In genomic region chr17:28528043-28528351, GRCm38 (mm10) we compare ENCODE assay signal across 8 mouse cellular contexts. TPM values are rescaled to one million over a fixed set of nuclear protein-coding genes. Genes with fewer than 3 reads are reported as not detected.
A peak's percentile ranks its signal among the peaks of the same experiment; 100 is the strongest.
DNase-seq lines count a peak whose midpoint lies in the region; ATAC-seq and TF ChIP-seq lines count a peak whose summit lies in the region.

No protein-coding gene starts in this region.

- peak; percentile 87 for DNase-seq in CD4-positive, CD25-positive, alpha-beta regulatory T cell, adult 2 months (ENCODE audit: low read depth, low spot score)
- DNase-seq in brain, embryonic 14.5 days (ENCODE audit: low read depth), result peak; percentile 85
- peak; percentile 84 to 89 for DNase-seq in kidney, postnatal 25 days
- DNase-seq in liver, postnatal 0 days, result peak; percentile 88

- peak; percentile 68; the same call in 1 of the 2 replicates for ATAC-seq in erythroblast, adult 5-6 weeks (replicated peaks; ENCODE audit: low FRiP score, poor library complexity, severe bottlenecking)
- no peak for ATAC-seq in heart, embryonic 12.5 days (ENCODE audit: insufficient number of reproducible peaks, low FRiP score)
- ATAC-seq in liver, postnatal 0 days, result peak; percentile 42
- ATAC-seq in neural tube, embryonic 14.5 days (ENCODE audit: low read depth), result no peak

- no peak for TF ChIP-seq EP300 in liver, postnatal 0 days (IDR thresholded peaks at IDR 0.05; ENCODE audit: low read depth)

- H3K4me3 ChIP-seq in heart, embryonic 12.5 days, result no peak overlapping the region
- H3K4me3 ChIP-seq in liver, postnatal 0 days (ENCODE audit: low read depth, low read length), result 0 out of 2 replicates have a peak overlapping the region, but pooled peaks have one; percentile 9
- no peak overlapping the region for H3K4me3 ChIP-seq in neural tube, embryonic 14.5 days (ENCODE audit: low read depth, low read length)
- H3K4me3 ChIP-seq in testis, adult 2 months (ENCODE audit: control insufficient read depth, low read depth, low read length), result peak overlapping the region; percentile 71

- no peaks in the 10 kb centered on the region for H3K9me3 ChIP-seq in heart, embryonic 12.5 days (replicated peaks)
- H3K9me3 ChIP-seq in liver, postnatal 0 days (ENCODE audit: low read length), result no peaks in the 10 kb centered on the region
- no peaks in the 10 kb centered on the region for H3K9me3 ChIP-seq in neural tube, embryonic 14.5 days (ENCODE audit: control insufficient read depth, low read length)

- H3K4me2 ChIP-seq in heart, embryonic 12.5 days, result peak overlapping the region; percentile 45
- peak overlapping the region; percentile 52 for H3K4me2 ChIP-seq in liver, postnatal 0 days (ENCODE audit: low read depth, low read length)
- H3K4me2 ChIP-seq in neural tube, embryonic 14.5 days (ENCODE audit: low read depth, low read length), result peak overlapping the region; percentile 16; the same call in 1 of the 2 replicates

- peak overlapping the region; percentile 14; the same call in 1 of the 2 replicates for H3K9ac ChIP-seq in heart, embryonic 12.5 days
- H3K9ac ChIP-seq in liver, postnatal 0 days (replicated peaks), result peak overlapping the region; percentile 41; the same call in 1 of the 2 replicates
- H3K9ac ChIP-seq in neural tube, embryonic 14.5 days (replicated peaks; ENCODE audit: low read depth, low read length), result no peak overlapping the region

- no peaks in the 10 kb centered on the region for H3K36me3 ChIP-seq in heart, embryonic 12.5 days
- no peaks in the 10 kb centered on the region for H3K36me3 ChIP-seq in liver, postnatal 0 days (replicated peaks; ENCODE audit: insufficient read depth, low read length)
- H3K36me3 ChIP-seq in neural tube, embryonic 14.5 days (ENCODE audit: control insufficient read depth, insufficient read depth, low read length), result no peaks in the 10 kb centered on the region
- H3K36me3 ChIP-seq in testis, adult 2 months (ENCODE audit: control insufficient read depth, insufficient read depth, low read length), result no peaks in the 10 kb centered on the region

- no peak for TF ChIP-seq POLR2A in brain, embryonic 14.5 days (IDR thresholded peaks at IDR 0.05; ENCODE audit: borderline replicate concordance, extremely low read depth, insufficient read depth, insufficient read length, poor library complexity, severe bottlenecking)
- TF ChIP-seq POLR2A in testis, adult 2 months (IDR thresholded peaks at IDR 0.05; ENCODE audit: control insufficient read depth, low read depth, low read length), result no peak

- 7% methylated on average over 6 of the region's 6 CpGs for WGBS in heart, embryonic 12.5 days
- WGBS in liver, postnatal 0 days (ENCODE audit: insufficient replicate concordance), result under 1% methylated on average over 6 of the region's 6 CpGs
- 3% methylated on average over 6 of the region's 6 CpGs for WGBS in neural tube, embryonic 14.5 days

- H3K4me1 ChIP-seq in heart, embryonic 12.5 days (replicated peaks), result 0 out of 2 replicates have a peak, but pooled peaks cover 11% of the 10 kb centered on the region
- H3K4me1 ChIP-seq in liver, postnatal 0 days (ENCODE audit: insufficient read depth), result peaks cover 24% of the 10 kb centered on the region
- no peaks in the 10 kb centered on the region for H3K4me1 ChIP-seq in neural tube, embryonic 14.5 days (ENCODE audit: control insufficient read depth, insufficient read depth, low read length)
- peaks cover 18% of the 10 kb centered on the region for H3K4me1 ChIP-seq in testis, adult 2 months (ENCODE audit: control insufficient read depth, insufficient read depth, low read length)

- H3K27me3 ChIP-seq in heart, embryonic 12.5 days (replicated peaks), result peaks cover 46% of the 10 kb centered on the region
- no peaks in the 10 kb centered on the region for H3K27me3 ChIP-seq in liver, postnatal 0 days (ENCODE audit: insufficient read depth, low read length)
- no peaks in the 10 kb centered on the region for H3K27me3 ChIP-seq in neural tube, embryonic 14.5 days (ENCODE audit: control insufficient read depth, insufficient read depth, low read length)
- no peaks in the 10 kb centered on the region for H3K27me3 ChIP-seq in testis, adult 2 months (ENCODE audit: control insufficient read depth, insufficient read depth, low read length)

- H3K27ac ChIP-seq in heart, embryonic 12.5 days (ENCODE audit: poor library complexity, severe bottlenecking), result no peak overlapping the region
- peak overlapping the region; percentile 18; the same call in 1 of the 2 replicates for H3K27ac ChIP-seq in liver, postnatal 0 days (ENCODE audit: low read depth)
- H3K27ac ChIP-seq in neural tube, embryonic 14.5 days (ENCODE audit: low read depth, low read length), result 0 out of 2 replicates have a peak overlapping the region, but pooled peaks have one; percentile 16
- H3K27ac ChIP-seq in testis, adult 2 months (ENCODE audit: control insufficient read depth, insufficient read depth, low read depth, low read length), result peak overlapping the region; percentile 54; the same call in 1 of the 2 replicates

- TF ChIP-seq CTCF in brain, embryonic 14.5 days (IDR thresholded peaks at IDR 0.05; ENCODE audit: borderline replicate concordance, extremely low read depth, insufficient read depth, insufficient read length), result peak; percentile 99
- TF ChIP-seq CTCF in liver, postnatal 0 days (IDR thresholded peaks at IDR 0.05; ENCODE audit: low read depth), result peak; percentile 98
- peak; percentile 85 for TF ChIP-seq CTCF in testis, adult 2 months (IDR thresholded peaks at IDR 0.05; ENCODE audit: control insufficient read depth, insufficient read depth, insufficient replicate concordance, low read depth, low read length)

RNA-seq across cellular contexts. Expression of gene Armc12, which starts 2.6 kb away (rescaled TPM):
- polyA plus RNA-seq in brain, embryonic 14.5 days (2012; rRNA removed), result 0.05 and 0.09 TPM in 2 replicates
- not detected in 2 replicates for total RNA-seq in erythroblast, adult 5-6 weeks (2015; ENCODE audit: low replicate concordance)
- total RNA-seq in erythroblast, adult 5-6 weeks (2017; ENCODE audit: low replicate concordance), result not detected in 2 replicates
- not detected in 2 replicates for polyA plus RNA-seq in heart, embryonic 12.5 days (2016; fragmentation: Nextera tagmentation; extraction: Ambion mirVana)
- polyA plus RNA-seq in liver, postnatal 0 days (2015; fragmentation: Nextera tagmentation; extraction: Ambion mirVana), result not detected in 2 replicates
- polyA plus RNA-seq in neural tube, embryonic 14.5 days (2014; fragmentation: Nextera tagmentation; extraction: Ambion mirVana), result not detected in 2 replicates
- 513 and 515 TPM in 2 replicates for polyA plus RNA-seq in testis, adult 2 months (2012; rRNA removed)

RNA-seq across cellular contexts. Expression of gene Fkbp5, which starts 10.7 kb away (rescaled TPM):
- 27.9 and 34.3 TPM in 2 replicates for polyA plus RNA-seq in brain, embryonic 14.5 days (2012; rRNA removed)
- total RNA-seq in erythroblast, adult 5-6 weeks (2015; ENCODE audit: low replicate concordance), result 3.7 and 6.7 TPM in 2 replicates
- 12.8 and 13.8 TPM in 2 replicates for total RNA-seq in erythroblast, adult 5-6 weeks (2017; ENCODE audit: low replicate concordance)
- 15.8 and 16.0 TPM in 2 replicates for polyA plus RNA-seq in heart, embryonic 12.5 days (2016; fragmentation: Nextera tagmentation; extraction: Ambion mirVana)
- 25.9 and 29.0 TPM in 2 replicates for polyA plus RNA-seq in liver, postnatal 0 days (2015; fragmentation: Nextera tagmentation; extraction: Ambion mirVana)
- 9.9 and 11.1 TPM in 2 replicates for polyA plus RNA-seq in neural tube, embryonic 14.5 days (2014; fragmentation: Nextera tagmentation; extraction: Ambion mirVana)
- 19.8 and 22.7 TPM in 2 replicates for polyA plus RNA-seq in testis, adult 2 months (2012; rRNA removed)

RNA-seq across cellular contexts. Expression of gene Clpsl2, which starts 21.2 kb away (rescaled TPM):
- polyA plus RNA-seq in brain, embryonic 14.5 days (2012; rRNA removed), result 0.21 TPM in 1 of 2 replicates, not detected in the other
- total RNA-seq in erythroblast, adult 5-6 weeks (2015; ENCODE audit: low replicate concordance), result not detected in 2 replicates
- not detected in 2 replicates for total RNA-seq in erythroblast, adult 5-6 weeks (2017; ENCODE audit: low replicate concordance)
- polyA plus RNA-seq in heart, embryonic 12.5 days (2016; fragmentation: Nextera tagmentation; extraction: Ambion mirVana), result not detected in 2 replicates
- not detected in 2 replicates for polyA plus RNA-seq in liver, postnatal 0 days (2015; fragmentation: Nextera tagmentation; extraction: Ambion mirVana)
- polyA plus RNA-seq in neural tube, embryonic 14.5 days (2014; fragmentation: Nextera tagmentation; extraction: Ambion mirVana), result not detected in 2 replicates
- polyA plus RNA-seq in testis, adult 2 months (2012; rRNA removed), result not detected in 2 replicates

RNA-seq across cellular contexts. Expression of gene Clps, which starts 32.6 kb away (rescaled TPM):
- not detected in 2 replicates for polyA plus RNA-seq in brain, embryonic 14.5 days (2012; rRNA removed)
- total RNA-seq in erythroblast, adult 5-6 weeks (2015; ENCODE audit: low replicate concordance), result not detected in 2 replicates
- total RNA-seq in erythroblast, adult 5-6 weeks (2017; ENCODE audit: low replicate concordance), result not detected in 2 replicates
- polyA plus RNA-seq in heart, embryonic 12.5 days (2016; fragmentation: Nextera tagmentation; extraction: Ambion mirVana), result 0.31 TPM in 1 of 2 replicates, not detected in the other
- polyA plus RNA-seq in liver, postnatal 0 days (2015; fragmentation: Nextera tagmentation; extraction: Ambion mirVana), result 1.2 and 26.9 TPM in 2 replicates
- polyA plus RNA-seq in neural tube, embryonic 14.5 days (2014; fragmentation: Nextera tagmentation; extraction: Ambion mirVana), result not detected in 2 replicates
- polyA plus RNA-seq in testis, adult 2 months (2012; rRNA removed), result 2.5 and 4.1 TPM in 2 replicates

RNA-seq across cellular contexts. Expression of gene Lhfpl5, which starts 47.4 kb away (rescaled TPM):
- polyA plus RNA-seq in brain, embryonic 14.5 days (2012; rRNA removed), result 5.9 and 6.4 TPM in 2 replicates
- total RNA-seq in erythroblast, adult 5-6 weeks (2015; ENCODE audit: low replicate concordance), result not detected in 2 replicates
- total RNA-seq in erythroblast, adult 5-6 weeks (2017; ENCODE audit: low replicate concordance), result not detected in 2 replicates
- polyA plus RNA-seq in heart, embryonic 12.5 days (2016; fragmentation: Nextera tagmentation; extraction: Ambion mirVana), result 0.15 and 0.33 TPM in 2 replicates
- not detected in 2 replicates for polyA plus RNA-seq in liver, postnatal 0 days (2015; fragmentation: Nextera tagmentation; extraction: Ambion mirVana)
- polyA plus RNA-seq in neural tube, embryonic 14.5 days (2014; fragmentation: Nextera tagmentation; extraction: Ambion mirVana), result 12.7 and 18.1 TPM in 2 replicates
- 0.10 TPM in 1 of 2 replicates, not detected in the other for polyA plus RNA-seq in testis, adult 2 months (2012; rRNA removed)

Comparison
In these comparisons a context has a peak if more than half of its experiments do, and no peak if none do; other contexts are left out.
1. ATAC-seq: peak in erythroblast, adult 5-6 weeks (single experiment) and liver, postnatal 0 days (single experiment); none in heart, embryonic 12.5 days (single experiment) and neural tube, embryonic 14.5 days (single experiment).
2. H3K4me3 ChIP-seq: peak in liver, postnatal 0 days (single experiment) and testis, adult 2 months (single experiment); none in heart, embryonic 12.5 days (single experiment) and neural tube, embryonic 14.5 days (single experiment).
3. RNA of gene Armc12, which starts 2.6 kb away (polyA plus RNA-seq): 513 to 515 TPM in testis, adult 2 months; not detected in liver, postnatal 0 days, 0.05 to 0.09 TPM in brain, embryonic 14.5 days, not detected in heart, embryonic 12.5 days and not detected in neural tube, embryonic 14.5 days; every median in the first group is over 100 times any median in the second.
4. Peak in every context shown above with its lines, with median percentiles within 50 percentile points of each other: DNase-seq, CTCF ChIP-seq and H3K4me2 ChIP-seq.